Mouse (Mus musculus) lung, adult 2 months (tissue): ENCODE results near the gene Cfh.

ENCODE experiments used
- CTCF ChIP-seq: fragments of 200-500 bp; IDR thresholded peaks from 2 replicates; pipeline ENCODE4 v1.5.1; 2011; ENCODE audit warnings: mild to moderate bottlenecking, low read length, control low read depth; ENCODE audit not compliant: insufficient read depth
- POLR2A ChIP-seq: fragments of 200-500 bp; IDR thresholded peaks from 2 replicates; pipeline ENCODE4 v1.6.1; 2011; ENCODE audit warnings: low read depth, mild to moderate bottlenecking, control low read depth, low read length, borderline replicate concordance; ENCODE audit errors: extremely low read depth

DNA sequence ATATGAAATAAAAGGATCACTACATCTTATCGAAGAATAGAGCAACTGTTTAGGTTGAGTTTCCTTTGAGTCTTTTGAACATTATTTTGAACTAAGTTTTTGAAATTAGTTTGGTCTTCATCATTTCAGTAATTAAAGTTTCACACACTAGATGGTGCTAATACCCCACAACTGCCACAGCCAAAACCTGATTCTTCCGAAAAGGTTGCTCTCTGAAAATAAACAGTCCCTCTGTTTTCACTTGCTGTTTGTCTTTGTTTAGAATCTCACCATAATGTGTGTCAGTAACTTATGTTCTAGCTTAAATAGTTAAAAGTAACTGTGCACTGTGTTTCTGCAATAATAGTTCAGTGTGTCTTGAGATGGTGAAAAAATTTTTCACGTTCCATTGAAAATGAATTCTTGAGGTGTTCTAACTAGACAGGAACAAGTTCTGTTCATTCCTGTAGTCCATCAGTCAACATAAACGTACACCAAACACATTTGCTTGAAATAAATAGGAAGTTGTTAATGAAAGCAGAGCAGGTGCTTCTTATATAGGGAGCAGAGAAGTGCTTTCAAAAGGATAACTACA, 11.9 kb downstream of the Cfh start:
- TF ChIP-seq POLR2A, result no peak
- no peak for TF ChIP-seq CTCF
